In the genomic region with DNA sequence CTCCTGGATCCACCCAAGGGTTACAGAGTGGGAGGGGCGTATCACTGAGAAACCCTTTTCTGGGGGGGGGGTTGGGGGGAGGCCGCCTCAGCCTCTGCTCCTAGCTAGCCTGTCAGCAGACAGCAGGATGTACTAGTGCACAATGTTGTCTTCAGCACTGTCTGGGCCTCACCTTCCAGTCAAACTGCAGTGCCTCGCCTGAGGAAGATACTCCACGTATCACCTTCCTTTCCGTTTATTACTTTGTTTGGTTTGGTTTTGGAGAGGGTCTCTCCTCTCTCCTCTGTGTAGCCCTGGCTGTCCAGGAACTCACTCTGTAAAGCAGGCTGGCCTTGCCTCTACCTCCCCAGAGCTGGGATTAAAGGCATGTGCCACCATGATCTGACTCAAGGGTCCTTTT, we compare ENCODE assay signal across 26 mouse cellular contexts. TPM values are rescaled to one million over a fixed set of nuclear protein-coding genes. Genes with fewer than 3 reads are reported as not detected.
"Had no signal": no experiment of that assay in that cellular context is flagged by ENCODE, and none has a peak within 500 bp of the region (broad histone marks: within the 10 kb centered on the region; RNA-seq: fewer than 3 reads in every experiment).

No protein-coding gene starts in this region.

- H3K4me3 ChIP-seq: gastrocnemius, adult 2 months; heart, embryonic 10.5 days; heart, embryonic 12.5 days; hindbrain, embryonic 10.5 days; hindbrain, embryonic 12.5 days; layer of hippocampus, adult 2 months; left cerebral cortex, adult 2 months; limb, embryonic 10.5 days; limb, embryonic 12.5 days; liver, embryonic 13.5 days; liver, embryonic 15.5 days had no signal

- ATAC-seq: hindbrain, embryonic 16.5 days; inflammation-experienced regulatory T-cells, adult 6 months had no signal

- H3K4me2 ChIP-seq: heart, embryonic 12.5 days; hindbrain, embryonic 12.5 days; hindbrain, embryonic 14.5 days; liver, embryonic 11.5 days; liver, embryonic 13.5 days; liver, embryonic 15.5 days had no signal

- H3K9me3 ChIP-seq: heart, embryonic 10.5 days; heart, embryonic 12.5 days; hindbrain, embryonic 10.5 days; hindbrain, embryonic 12.5 days; limb, embryonic 10.5 days; limb, embryonic 12.5 days; liver, embryonic 13.5 days; liver, embryonic 15.5 days had no signal

- DNase-seq: gastrocnemius, adult 2 months; gastrocnemius, postnatal 10 days; gastrocnemius, postnatal 25 days; heart, adult 18-20 months; heart, postnatal 10 days; heart, postnatal 4 days; kidney, adult 18-20 months; kidney, adult 8-10 months; kidney, postnatal 25 days; liver; liver, embryonic 13.5 days had no signal

- H3K36me3 ChIP-seq: heart, embryonic 10.5 days; heart, embryonic 12.5 days; hindbrain, embryonic 10.5 days; hindbrain, embryonic 12.5 days; limb, embryonic 10.5 days; limb, embryonic 12.5 days; liver, embryonic 13.5 days; liver, embryonic 15.5 days had no signal

- H3K9ac ChIP-seq: heart, embryonic 12.5 days; hindbrain, embryonic 12.5 days; hindbrain, embryonic 14.5 days; limb, embryonic 12.5 days; liver, embryonic 13.5 days; liver, embryonic 15.5 days had no signal

- H3K27ac ChIP-seq: gastrocnemius, adult 2 months; heart, embryonic 10.5 days; hindbrain, embryonic 10.5 days; hindbrain, embryonic 12.5 days; hindbrain, embryonic 14.5 days; layer of hippocampus, adult 2 months; left cerebral cortex, adult 2 months; limb, embryonic 10.5 days; limb, embryonic 12.5 days; liver, embryonic 13.5 days; liver, embryonic 15.5 days had no signal

RNA-seq across cellular contexts. Expression of a gene that starts 25.5 kb away (rescaled TPM):
- polyA plus RNA-seq: frontal cortex, adult 2 months; heart, embryonic 10.5 days; heart, embryonic 12.5 days; heart, embryonic 14.5 days; hindbrain, embryonic 14.5 days; hindbrain, embryonic 16.5 days; inflammation-experienced regulatory T-cells, adult 6 months; limb, embryonic 10.5 days; limb, embryonic 12.5 days; liver, embryonic 11.5 days; liver, embryonic 13.5 days; liver, embryonic 15.5 days had no signal
